Mouse (Mus musculus): Measurements from ENCODE around the gene Rapgef4.

The Rapgef4 gene

GRCm38 (mm10) chr2:71980771-71981342 lies at the start of gene Rapgef4:
Gene Rapgef4 (plus strand): TSS chr2:71981240.
- no peak for DNase-seq (ENCODE audit: low read depth, low spot score)

GRCm38 (mm10) chr2:71934046-71934445 lies 47.0 kb upstream of the Rapgef4 start:
- DNase-seq (ENCODE audit: low read depth, low spot score), result no peak

- DNase-seq (ENCODE audit: low read depth, low spot score), result no peak
These were observed 44.3 kb upstream of the Rapgef4 start for GRCm38 (mm10) chr2:71936711-71937110.

- DNase-seq (ENCODE audit: low read depth, low spot score), result no peak
These were observed 43.3 kb upstream of the Rapgef4 start for GRCm38 (mm10) chr2:71937649-71938308.

- DNase-seq (ENCODE audit: low read depth, low spot score), result peak; percentile 48
These were observed 42.2 kb upstream of the Rapgef4 start for GRCm38 (mm10) chr2:71938716-71939393.

- no peak for DNase-seq (ENCODE audit: low read depth, low spot score)
These were observed 39.9 kb upstream of the Rapgef4 start for GRCm38 (mm10) chr2:71941005-71941720.

GRCm38 (mm10) chr2:71941721-71942087 lies 39.3 kb upstream of the Rapgef4 start:
- DNase-seq (ENCODE audit: low read depth, low spot score), result no peak

- no peak for DNase-seq (ENCODE audit: low read depth, low spot score)
These were observed 29.8 kb upstream of the Rapgef4 start for GRCm38 (mm10) chr2:71951212-71951611.

GRCm38 (mm10) chr2:71955637-71956036 lies 25.4 kb upstream of the Rapgef4 start:
- peak; percentile 81 for DNase-seq (ENCODE audit: low read depth, low spot score)

- no peak for DNase-seq (ENCODE audit: low read depth, low spot score)
These were observed 24.6 kb upstream of the Rapgef4 start for GRCm38 (mm10) chr2:71956463-71956862.

GRCm38 (mm10) chr2:71957951-71958350 lies 23.1 kb upstream of the Rapgef4 start:
- DNase-seq (ENCODE audit: low read depth, low spot score), result no peak

- DNase-seq (ENCODE audit: low read depth, low spot score), result peak; percentile 64
These were observed 22.6 kb upstream of the Rapgef4 start for GRCm38 (mm10) chr2:71958393-71958792.

GRCm38 (mm10) chr2:71964216-71964615 lies 16.8 kb upstream of the Rapgef4 start:
- DNase-seq (ENCODE audit: low read depth, low spot score), result no peak

GRCm38 (mm10) chr2:71965476-71965875 lies 15.6 kb upstream of the Rapgef4 start:
- peak; percentile 51 for DNase-seq (ENCODE audit: low read depth, low spot score)

- no peak for DNase-seq (ENCODE audit: low read depth, low spot score)
These were observed 14.3 kb upstream of the Rapgef4 start for GRCm38 (mm10) chr2:71966737-71967136.

GRCm38 (mm10) chr2:71967855-71968254 lies 13.2 kb upstream of the Rapgef4 start:
- no peak for DNase-seq (ENCODE audit: low read depth, low spot score)

- DNase-seq (ENCODE audit: low read depth, low spot score), result no peak
These were observed 7.4 kb upstream of the Rapgef4 start for GRCm38 (mm10) chr2:71973646-71974045.

GRCm38 (mm10) chr2:71974143-71974846 lies 6.7 kb upstream of the Rapgef4 start:
- no peak for DNase-seq (ENCODE audit: low read depth, low spot score)

GRCm38 (mm10) chr2:71979981-71980380 lies 1.1 kb upstream of the Rapgef4 start:
- DNase-seq (ENCODE audit: low read depth, low spot score), result no peak

GRCm38 (mm10) chr2:71981343-71981851 lies 357 bp downstream of the Rapgef4 start:
- DNase-seq (ENCODE audit: low read depth, low spot score), result no peak

GRCm38 (mm10) chr2:71981896-71982295 lies 856 bp downstream of the Rapgef4 start:
- DNase-seq (ENCODE audit: low read depth, low spot score), result no peak
